Mouse (Mus musculus) adrenal gland, adult 2 months (tissue): ENCODE results near the gene Col17a1. TPM values are rescaled to one million over a fixed set of nuclear protein-coding genes. Genes with fewer than 3 reads are reported as not detected.
A peak's percentile ranks its signal among the peaks of the same experiment; 100 is the strongest.

ENCODE experiments used
- DNase-seq: peaks from one replicate; pipeline ENCODE4 v3.0.0; 2021
- long read RNA-seq: library from polyadenylated mRNA; stranded (forward); transcript quantifications from one replicate; pipeline ENCODE4 v2.0.0, GENCODE M21; 2021
- polyA plus RNA-seq: library from polyadenylated mRNA; depleted of rRNA; stranded (reverse); fragments of >200 nt; gene quantifications from 2 replicates; pipeline ENCODE4 v1.2.3, GENCODE M21; 2012; rRNA removed
- total RNA-seq, 2 experiments: library from RNA; stranded (reverse); gene quantifications; 2 replicates each; pipeline ENCODE4 v1.2.3; 2021

Gene Col17a1
- not detected for total RNA-seq
- 0.03 and 0.16 TPM in 2 replicates for polyA plus RNA-seq
- long read RNA-seq: 0 reads

DNA sequence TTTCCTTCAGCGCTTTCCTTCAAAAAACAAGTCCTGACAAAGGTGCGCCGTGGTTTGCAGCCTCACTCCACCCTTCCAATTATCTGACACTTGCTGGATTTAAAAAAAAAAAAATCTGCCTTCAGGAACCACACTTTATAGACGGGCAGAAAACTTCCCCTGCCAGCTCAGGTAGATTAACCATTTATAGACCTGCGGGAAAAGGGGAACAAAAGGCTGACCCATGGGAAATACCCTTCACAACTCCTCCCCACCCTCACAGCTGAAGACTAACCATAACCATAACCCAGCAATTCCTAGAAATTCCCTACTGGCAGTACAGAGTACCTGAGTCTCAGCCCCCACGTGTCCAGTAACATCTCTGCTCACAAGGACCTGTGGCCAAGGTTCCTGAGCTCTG is at the start of gene Col17a1:
Col17a1 (minus strand) TSS at position 101 of the 400 bp plus-strand sequence.
- no peak for DNase-seq

DNA sequence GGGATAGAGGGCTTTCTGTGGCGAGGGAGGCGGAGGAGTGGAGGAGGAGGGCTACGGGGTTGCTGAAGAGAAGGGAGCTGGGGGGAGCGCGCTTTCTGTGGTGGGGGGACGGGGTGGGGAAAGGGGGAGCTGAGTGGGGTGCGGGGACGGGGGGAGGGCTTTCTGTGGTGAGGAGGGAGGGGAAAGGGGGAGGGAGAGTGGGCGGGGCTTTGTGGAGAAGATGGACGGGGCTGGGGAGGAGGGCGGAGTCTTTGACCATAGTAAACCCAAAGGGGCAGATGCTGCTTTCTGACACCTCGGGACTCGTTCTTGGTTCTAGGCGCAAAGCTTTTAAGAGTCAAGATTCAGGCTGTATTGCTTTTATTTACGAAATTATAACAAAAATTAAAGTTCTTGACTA is 40.0 kb upstream of the Col17a1 start:
- DNase-seq: peak; percentile 71

DNA sequence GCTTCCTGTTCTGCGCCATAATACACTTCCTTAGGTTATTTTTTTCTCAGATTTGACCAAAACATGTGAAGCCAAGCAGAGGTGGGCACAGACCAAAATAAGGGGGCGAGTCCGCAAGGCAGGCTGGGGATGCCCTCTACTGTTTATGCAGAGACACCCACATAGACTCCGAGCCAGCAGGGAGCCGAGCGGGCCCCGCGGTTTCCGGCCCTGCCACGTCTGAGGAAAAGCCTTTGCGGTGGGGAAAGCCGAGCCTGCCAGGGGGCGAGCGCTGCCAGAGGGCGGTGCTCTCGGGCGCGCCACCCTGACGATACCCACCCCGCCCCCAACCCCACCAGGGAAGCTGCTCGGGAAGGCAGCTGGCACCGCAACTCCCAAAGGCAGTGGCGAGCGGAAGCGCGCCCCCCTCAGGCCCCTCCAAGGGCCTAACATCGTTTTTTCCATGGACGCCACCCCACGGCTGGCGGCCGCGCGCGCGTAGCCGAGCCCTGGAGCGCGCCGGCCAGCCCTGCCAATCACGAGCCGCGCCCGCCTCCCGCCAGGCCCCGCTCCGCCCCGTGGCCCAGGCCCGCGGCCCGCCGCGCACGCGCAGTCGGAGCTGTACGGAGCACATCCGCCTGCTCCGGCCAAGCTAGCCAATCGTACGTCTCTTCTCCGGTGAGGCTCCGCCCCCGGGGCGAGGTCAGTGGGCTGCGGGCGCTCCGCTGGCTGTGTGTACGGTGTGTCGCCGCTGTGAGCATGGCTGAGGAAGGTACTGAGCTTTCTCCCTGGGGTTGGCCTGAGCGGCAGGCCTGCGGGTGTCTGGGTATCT is 39.4 kb upstream of the Col17a1 start, which contains the start of gene Sfr1:
Sfr1 (plus strand) TSS at position 612 of the 811 bp plus-strand sequence.
- DNase-seq: peak; percentile 100

- DNase-seq: peak; percentile 83
Observed at GRCm38 (mm10) chr19:47730691-47731070, 38.8 kb upstream of the Col17a1 start.

- DNase-seq: no peak
Observed at GRCm38 (mm10) chr19:47725643-47726140, 33.8 kb upstream of the Col17a1 start.

DNA sequence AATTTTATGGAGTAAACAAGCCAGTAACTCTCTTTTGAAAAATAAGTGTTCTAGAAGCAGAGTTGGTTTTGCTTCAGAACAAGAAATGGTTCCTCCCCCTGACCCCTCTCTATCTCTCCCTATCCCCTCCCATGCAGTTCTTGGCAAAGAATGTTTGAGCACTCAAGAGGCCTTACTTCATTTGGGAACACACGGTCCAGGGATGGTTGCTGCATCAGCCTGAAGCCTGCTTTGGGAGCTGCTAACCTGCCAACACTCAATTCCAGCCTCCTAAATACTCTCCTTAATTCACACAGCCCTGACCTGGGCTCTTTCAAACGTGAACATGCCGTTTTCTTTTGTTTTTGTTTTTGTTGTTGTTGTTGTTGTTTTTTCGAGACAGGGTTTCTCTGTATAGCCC is 33.0 kb upstream of the Col17a1 start:
- no peak for DNase-seq

- peak; percentile 31 for DNase-seq
Observed at GRCm38 (mm10) chr19:47722471-47722870, 30.6 kb upstream of the Col17a1 start.

DNA sequence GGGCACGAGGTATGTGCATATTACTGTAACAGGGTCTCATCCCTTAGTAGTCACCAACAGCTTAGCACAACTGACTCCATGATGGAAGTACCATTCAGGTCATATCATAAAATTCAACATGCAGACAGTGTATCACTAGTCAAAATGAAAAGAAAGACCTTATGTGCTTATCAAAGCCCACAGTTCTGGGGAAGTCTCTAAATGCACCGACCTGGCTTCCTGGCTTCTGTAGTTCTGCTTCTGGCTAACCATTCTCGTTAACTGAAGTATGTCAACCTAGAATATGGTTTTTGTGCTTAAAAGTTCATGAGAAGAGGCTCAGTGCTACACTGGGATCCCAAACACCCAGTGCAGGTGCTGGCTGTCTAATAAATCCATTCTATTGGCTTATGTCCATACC is 27.3 kb upstream of the Col17a1 start:
- no peak for DNase-seq

DNA sequence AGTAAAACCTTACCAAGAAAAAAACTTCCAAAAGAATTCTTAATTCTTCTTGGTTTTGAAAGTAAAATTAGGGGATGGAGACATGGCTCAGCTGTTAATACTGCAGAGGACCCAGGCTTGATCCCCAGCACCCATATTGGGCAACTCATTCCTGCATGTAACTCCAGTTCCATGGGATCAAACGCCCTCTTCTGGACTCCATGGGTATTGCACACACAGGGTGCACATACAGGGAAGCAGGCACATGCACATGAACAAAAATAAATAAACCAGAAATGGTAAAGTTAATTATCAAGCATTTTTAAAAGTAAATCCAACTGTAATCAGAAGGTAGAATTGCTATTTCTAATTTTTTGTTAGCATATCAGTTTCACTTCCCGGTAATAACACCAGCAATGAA is 24.2 kb upstream of the Col17a1 start:
- DNase-seq: no peak

GRCm38 (mm10) chr19:47713457-47713856 is 21.6 kb upstream of the Col17a1 start:
- DNase-seq: no peak

DNA sequence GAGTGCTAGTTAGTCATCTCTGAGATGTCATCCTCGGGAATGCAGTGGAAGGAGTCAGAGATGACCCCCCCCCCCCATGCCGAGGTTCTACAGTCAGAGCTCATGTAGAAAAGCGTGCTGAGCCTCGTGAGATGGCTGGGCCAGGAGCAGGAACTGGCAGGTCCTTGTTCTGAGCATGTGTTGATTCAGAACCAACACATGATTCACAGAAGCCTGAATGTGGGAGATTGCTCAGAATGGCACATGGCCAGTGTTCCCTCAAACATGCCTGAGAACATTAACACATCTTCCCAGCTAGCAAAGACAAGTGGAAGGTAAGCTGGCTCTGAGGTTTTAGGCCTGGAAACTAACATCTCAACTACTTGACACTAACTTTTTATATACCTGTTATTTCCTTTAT is 18.5 kb upstream of the Col17a1 start:
- DNase-seq: peak; percentile 40

DNA sequence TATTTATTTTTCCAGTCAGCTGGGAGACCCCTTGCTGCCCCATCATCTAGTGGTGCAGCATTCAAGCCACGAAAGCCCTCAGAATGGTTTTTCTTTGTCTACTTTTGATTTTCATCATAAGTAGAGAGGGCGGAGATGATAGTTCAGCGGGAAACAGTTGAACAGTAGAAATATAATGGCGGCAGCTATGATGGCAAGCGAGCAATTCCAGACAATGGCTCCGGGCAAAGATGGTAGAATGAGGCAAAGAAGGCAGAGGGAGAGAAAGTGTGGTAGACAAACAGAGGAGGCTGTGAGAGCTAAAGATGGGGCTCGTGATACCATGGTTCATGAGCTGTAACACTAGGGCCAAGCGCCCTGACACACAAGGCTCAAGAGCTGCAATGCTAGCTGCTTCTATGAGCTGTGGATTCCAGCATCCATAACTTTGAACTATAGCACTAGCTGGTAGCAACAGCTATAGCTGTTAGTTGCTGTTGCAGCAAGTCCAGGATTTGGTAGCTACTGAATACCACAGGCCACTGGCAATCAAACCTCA is 13.9 kb upstream of the Col17a1 start:
- no peak for DNase-seq

- no peak for DNase-seq
Observed at GRCm38 (mm10) chr19:47705080-47705771, 13.3 kb upstream of the Col17a1 start.

DNA sequence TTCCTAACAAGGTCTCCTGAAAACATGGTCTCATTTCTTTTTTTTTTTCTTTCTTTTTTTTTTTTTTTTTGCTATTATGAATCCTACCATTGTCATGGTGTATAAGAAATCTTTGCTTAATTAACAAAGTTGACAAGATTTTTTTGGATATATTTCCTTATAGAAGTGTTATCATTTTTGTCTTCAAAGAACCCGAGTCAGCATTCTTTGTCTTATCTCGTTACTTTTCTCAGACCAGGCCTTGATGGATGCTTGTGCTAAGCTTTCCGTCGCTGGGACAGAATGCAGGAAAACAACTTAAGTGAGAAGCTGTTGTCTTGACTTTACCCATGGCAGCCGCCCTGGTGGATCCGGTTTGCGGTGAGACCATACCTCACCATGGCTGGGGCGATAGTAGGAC is 8.6 kb upstream of the Col17a1 start:
- no peak for DNase-seq

DNA sequence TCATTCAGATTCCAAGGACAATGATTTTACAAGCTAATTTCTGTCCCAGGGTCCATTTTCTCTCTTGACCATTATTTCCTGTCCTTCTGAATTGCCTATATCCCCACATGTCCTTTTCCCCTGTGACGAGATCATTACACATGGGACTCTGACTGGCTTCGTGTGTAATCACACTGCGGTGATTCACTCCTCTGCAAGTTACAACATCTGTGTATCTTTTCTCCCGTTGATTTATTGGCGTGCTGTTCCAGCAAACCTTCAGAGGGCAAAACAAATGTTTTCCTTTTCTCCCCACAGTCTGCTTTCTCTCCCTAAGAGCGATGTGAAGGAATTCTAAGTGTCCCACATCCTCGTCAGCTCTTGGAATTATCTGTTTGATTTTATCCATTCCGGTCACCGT is 7.8 kb upstream of the Col17a1 start:
- peak; percentile 73 for DNase-seq

- DNase-seq: no peak
Observed at GRCm38 (mm10) chr19:47698266-47698665, 6.4 kb upstream of the Col17a1 start.

DNA sequence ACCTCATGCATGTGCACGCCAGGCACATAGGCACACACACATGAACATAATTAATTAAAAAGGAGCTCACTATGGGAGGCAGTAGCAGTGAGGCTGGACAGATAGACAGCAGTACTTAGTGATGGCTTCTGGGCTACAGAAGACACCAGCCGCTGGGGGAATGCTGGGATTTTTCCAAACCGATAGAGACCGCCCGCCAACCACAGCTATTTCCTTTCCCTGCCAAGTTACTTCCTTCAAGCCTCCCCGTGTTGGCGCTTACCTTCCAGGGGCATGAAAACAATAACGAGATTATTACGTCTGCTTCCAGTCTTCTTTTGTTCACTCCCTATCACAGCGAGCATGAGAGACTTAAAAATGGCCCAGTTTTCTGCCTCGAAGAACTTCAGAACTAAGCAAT is 5.2 kb upstream of the Col17a1 start:
- DNase-seq: no peak

DNA sequence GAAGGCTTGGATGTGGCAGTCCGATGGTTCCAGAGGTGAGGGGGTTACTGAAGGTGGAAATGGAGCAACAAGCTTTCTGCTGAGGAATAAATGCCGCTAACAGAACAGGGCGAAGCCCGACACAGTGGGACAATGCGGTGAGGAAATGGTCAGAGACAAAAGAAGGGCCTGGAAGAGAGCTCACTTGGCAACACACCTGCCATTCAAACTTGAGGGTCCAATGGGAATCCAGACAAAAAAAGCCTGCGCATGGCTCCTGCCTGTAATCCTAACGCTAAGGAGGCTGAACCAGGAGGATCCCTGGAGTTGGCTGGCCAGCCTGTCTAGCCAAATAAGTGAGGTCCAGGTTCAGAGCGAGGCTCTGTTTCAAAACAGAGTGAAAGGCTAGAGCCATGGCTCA is 4.5 kb upstream of the Col17a1 start:
- DNase-seq: no peak

- no peak for DNase-seq
Observed at GRCm38 (mm10) chr19:47695725-47696124, 3.8 kb upstream of the Col17a1 start.

GRCm38 (mm10) chr19:47689592-47689991 is 2.3 kb downstream of the Col17a1 start:
- DNase-seq: peak; percentile 29

- no peak for DNase-seq
Observed at GRCm38 (mm10) chr19:47678675-47679074, 13.2 kb downstream of the Col17a1 start.

- DNase-seq: no peak
Observed at GRCm38 (mm10) chr19:47674419-47674818, 17.5 kb downstream of the Col17a1 start.

GRCm38 (mm10) chr19:47668399-47668798 is 23.5 kb downstream of the Col17a1 start:
- no peak for DNase-seq
